Mouse (Mus musculus): ENCODE measurements around the gene Gdap1l1.

Gene Gdap1l1

DNA sequence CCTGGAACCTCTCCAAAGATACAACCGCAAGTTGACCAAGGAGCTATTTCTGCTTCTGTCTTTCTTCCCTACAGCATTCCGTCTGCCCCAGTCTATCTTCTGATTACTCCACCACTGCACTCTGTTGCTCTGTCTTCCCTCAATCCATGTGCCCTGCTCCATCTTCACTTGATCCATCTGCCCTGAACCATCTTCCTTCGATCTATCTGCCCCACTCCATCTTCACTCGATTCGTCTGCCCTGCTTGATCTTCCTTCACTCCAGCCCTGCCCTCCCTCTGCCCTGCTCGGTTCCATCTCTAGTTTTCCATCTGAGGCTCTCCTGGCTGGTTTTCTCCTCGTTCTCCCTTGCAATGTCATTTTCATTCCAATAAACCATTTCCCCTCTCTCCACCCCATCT, 64.9 kb downstream of the Gdap1l1 start:
- no peak for DNase-seq (ENCODE audit: inconsistent age in 2 of 2, low spot score in 1 of 2)

Measured in adrenal gland, adult (tissue).